In genomic region chr14:13995206-13996097, GRCm38 (mm10) we compare ENCODE assay signal across 10 mouse cellular contexts. TPM values are rescaled to one million over a fixed set of nuclear protein-coding genes. Genes with fewer than 3 reads are reported as not detected.
DNase-seq lines count a peak whose midpoint lies in the region; ATAC-seq lines count a peak whose summit lies in the region.
"Had no signal": no experiment of that assay in that cellular context is flagged by ENCODE, and none has a peak within 500 bp of the region (broad histone marks: within the 10 kb centered on the region; RNA-seq: fewer than 3 reads in every experiment).

No protein-coding gene starts in this region.

- no peak overlapping the region for H3K27ac ChIP-seq in heart, embryonic 16.5 days (ENCODE audit: low read length)
- H3K27ac ChIP-seq in liver, embryonic 15.5 days (replicated peaks): no peak overlapping the region
- H3K27ac ChIP-seq: embryonic facial prominence, embryonic 15.5 days had no signal

- H3K9me3 ChIP-seq in heart, embryonic 16.5 days (replicated peaks; ENCODE audit: control insufficient read depth, low read length): no peaks in the 10 kb centered on the region
- no peaks in the 10 kb centered on the region for H3K9me3 ChIP-seq in liver, embryonic 15.5 days (replicated peaks)
- H3K9me3 ChIP-seq: embryonic facial prominence, embryonic 15.5 days had no signal

- ATAC-seq in heart, embryonic 16.5 days (replicated peaks; ENCODE audit: extremely low read depth, insufficient read depth, low FRiP score): peak; percentile 55
- ATAC-seq in hematopoietic stem cell, adult 5-6 weeks (replicated peaks in 1 of 2; ENCODE audit: insufficient read depth in 1 of 2, low FRiP score in 2 of 2, low TSS enrichment in 1 of 2, low read depth in 1 of 2, poor library complexity in 2 of 2, severe bottlenecking in 2 of 2): peak; percentile 27 to 48; a peak in 2 of 4 replicates
- ATAC-seq in liver, embryonic 15.5 days (ENCODE audit: insufficient read depth): peak; percentile 40; the same call in 1 of the 2 replicates

- 35% methylated on average over 9 of the region's 9 CpGs for WGBS in heart, embryonic 16.5 days
- 49% methylated on average over 9 of the region's 9 CpGs for WGBS in liver, embryonic 15.5 days (ENCODE audit: insufficient replicate concordance)

- peaks cover 12% of the 10 kb centered on the region for H3K4me1 ChIP-seq in heart, embryonic 16.5 days (ENCODE audit: control insufficient read depth, insufficient read depth, low read length)
- H3K4me1 ChIP-seq in liver, embryonic 15.5 days (replicated peaks): peaks cover 10% of the 10 kb centered on the region
- H3K4me1 ChIP-seq: embryonic facial prominence, embryonic 15.5 days had no signal

- intact Hi-C loops in heart, postnatal 36 days (cut with DNase I): no loop called here

- H3K4me3 ChIP-seq in heart, embryonic 16.5 days (ENCODE audit: low read length): no peak overlapping the region
- H3K4me3 ChIP-seq in liver, embryonic 15.5 days (replicated peaks): no peak overlapping the region
- H3K4me3 ChIP-seq: embryonic facial prominence, embryonic 15.5 days had no signal

- no peaks in the 10 kb centered on the region for H3K36me3 ChIP-seq in heart, embryonic 16.5 days (ENCODE audit: control insufficient read depth, insufficient read depth)
- H3K36me3 ChIP-seq in liver, embryonic 15.5 days (replicated peaks): no peaks in the 10 kb centered on the region
- H3K36me3 ChIP-seq: embryonic facial prominence, embryonic 15.5 days had no signal

- H3K9ac ChIP-seq in heart, embryonic 16.5 days (ENCODE audit: low read length): no peak overlapping the region
- H3K9ac ChIP-seq in liver, embryonic 15.5 days: no peak overlapping the region
- H3K9ac ChIP-seq: embryonic facial prominence, embryonic 15.5 days had no signal

- no peaks in the 10 kb centered on the region for H3K27me3 ChIP-seq in heart, embryonic 16.5 days (ENCODE audit: control insufficient read depth, insufficient read depth, low read length)
- H3K27me3 ChIP-seq in liver, embryonic 15.5 days: no peaks in the 10 kb centered on the region
- H3K27me3 ChIP-seq: embryonic facial prominence, embryonic 15.5 days had no signal

- H3K4me2 ChIP-seq in heart, embryonic 16.5 days (ENCODE audit: low read depth, low read length): no peak overlapping the region
- H3K4me2 ChIP-seq in liver, embryonic 15.5 days: no peak overlapping the region; the same call in 1 of the 2 replicates
- H3K4me2 ChIP-seq: embryonic facial prominence, embryonic 15.5 days had no signal

- DNase-seq in heart, postnatal 36 days: no peak
- DNase-seq in ES-CJ7 (ENCODE audit: low read depth, low spot score): peak; percentile 11
- no peak for DNase-seq in embryo, embryonic 10 days (ENCODE audit: low spot score)
- DNase-seq in layer of hippocampus, postnatal 36 days: no peak
- DNase-seq in layer of hippocampus, adult 18-20 months (ENCODE audit: low spot score in 2 of 2): no peak
- DNase-seq: right cerebral cortex, postnatal 4 days had no signal

RNA-seq across cellular contexts. Expression of gene Thoc7, which starts 33.8 kb away (rescaled TPM):
- 156 and 167 TPM in 2 replicates for polyA plus RNA-seq in heart, embryonic 16.5 days (2015; fragmentation: Nextera tagmentation; extraction: Ambion mirVana)
- total RNA-seq in heart, postnatal 36 days (2021): 10 to 100 TPM; 97.2 to 98.6 TPM
- 216 and 342 TPM in 2 replicates for total RNA-seq in hematopoietic stem cell, adult 5-6 weeks (2017)
- 63.4 and 72.1 TPM in 2 replicates for polyA plus RNA-seq in liver, embryonic 15.5 days (2015; fragmentation: Nextera tagmentation; extraction: Ambion mirVana)
- 100 to 1,000 TPM in 1 of 2 experiments, 10 to 100 TPM in 1; 93.8 to 101 TPM for total RNA-seq in layer of hippocampus, postnatal 36 days (2021)
- total RNA-seq in layer of hippocampus, adult 18-20 months (2021): 100 to 1,000 TPM in 1 of 2 experiments, 10 to 100 TPM in 1; 91.9 to 102 TPM

RNA-seq across cellular contexts. Expression of gene Atxn7, which starts 34.2 kb away (rescaled TPM):
- polyA plus RNA-seq in heart, embryonic 16.5 days (2015; fragmentation: Nextera tagmentation; extraction: Ambion mirVana): 2.7 and 2.9 TPM in 2 replicates
- 10 to 100 TPM; 16.3 to 16.5 TPM for total RNA-seq in heart, postnatal 36 days (2021)
- total RNA-seq in hematopoietic stem cell, adult 5-6 weeks (2017): 25.4 and 33.5 TPM in 2 replicates
- 0.94 and 1.5 TPM in 2 replicates for polyA plus RNA-seq in liver, embryonic 15.5 days (2015; fragmentation: Nextera tagmentation; extraction: Ambion mirVana)
- total RNA-seq in layer of hippocampus, postnatal 36 days (2021): 10 to 100 TPM; 29.0 to 32.6 TPM
- 10 to 100 TPM; 28.9 to 30.8 TPM for total RNA-seq in layer of hippocampus, adult 18-20 months (2021)
